Mouse (Mus musculus): Measurements from ENCODE around the gene Pkmyt1. TPM values are rescaled to one million over a fixed set of nuclear protein-coding genes. Genes with fewer than 3 reads are reported as not detected.
A peak's percentile ranks its signal among the peaks of the same experiment; 100 is the strongest.

The Pkmyt1 gene
- polyA plus RNA-seq (2012; rRNA removed), result 24.4 and 47.9 TPM in 2 replicates

GRCm38 (mm10) chr17:23725999-23726757 is at the start of gene Pkmyt1:
TSS of gene Pkmyt1 (plus strand) at chr17:23726336.
- no peak for TF ChIP-seq CTCF (IDR thresholded peaks at IDR 0.05; ENCODE audit: borderline replicate concordance, extremely low read depth, insufficient read depth, insufficient read length)
- no peak; the same call in 1 of the 2 replicates for TF ChIP-seq POLR2A (IDR thresholded peaks at IDR 0.05; ENCODE audit: borderline replicate concordance, extremely low read depth, insufficient read depth, insufficient read length, poor library complexity, severe bottlenecking)

GRCm38 (mm10) chr17:23676473-23677031 is 49.6 kb upstream of the Pkmyt1 start:
- TF ChIP-seq CTCF (IDR thresholded peaks at IDR 0.05; ENCODE audit: borderline replicate concordance, extremely low read depth, insufficient read depth, insufficient read length) (no peak), POLR2A (IDR thresholded peaks at IDR 0.05; ENCODE audit: borderline replicate concordance, extremely low read depth, insufficient read depth, insufficient read length, poor library complexity, severe bottlenecking) (no peak)

More at GRCm38 (mm10) chr17:23725999-23726757, at the start of gene Pkmyt1:
- peak; percentile 96 for DNase-seq (ENCODE audit: low read depth)

GRCm38 (mm10) chr17:23677236-23677679 is 48.9 kb upstream of the Pkmyt1 start, which contains the start of gene Tnfrsf12a:
TSS of gene Tnfrsf12a (minus strand) at chr17:23677468.
- DNase-seq (ENCODE audit: low read depth), result peak; percentile 91
- TF ChIP-seq POLR2A (IDR thresholded peaks at IDR 0.05; ENCODE audit: borderline replicate concordance, extremely low read depth, insufficient read depth, insufficient read length, poor library complexity, severe bottlenecking) (peak; percentile 33; the same call in 1 of the 2 replicates), CTCF (IDR thresholded peaks at IDR 0.05; ENCODE audit: borderline replicate concordance, extremely low read depth, insufficient read depth, insufficient read length) (no peak)

More at GRCm38 (mm10) chr17:23676473-23677031, 49.6 kb upstream of the Pkmyt1 start:
- DNase-seq (ENCODE audit: low read depth), result peak; percentile 24

- no peak for DNase-seq (ENCODE audit: low read depth)
- no peak for TF ChIP-seq POLR2A (IDR thresholded peaks at IDR 0.05; ENCODE audit: borderline replicate concordance, extremely low read depth, insufficient read depth, insufficient read length, poor library complexity, severe bottlenecking)
- TF ChIP-seq CTCF (IDR thresholded peaks at IDR 0.05; ENCODE audit: borderline replicate concordance, extremely low read depth, insufficient read depth, insufficient read length), result no peak
Measured at GRCm38 (mm10) chr17:23679127-23679835, 46.9 kb upstream of the Pkmyt1 start, which contains the start of gene Cldn6. TSS of gene Cldn6 (plus strand) at chr17:23679249.

- TF ChIP-seq POLR2A (IDR thresholded peaks at IDR 0.05; ENCODE audit: borderline replicate concordance, extremely low read depth, insufficient read depth, insufficient read length, poor library complexity, severe bottlenecking), result no peak
- no peak for TF ChIP-seq CTCF (IDR thresholded peaks at IDR 0.05; ENCODE audit: borderline replicate concordance, extremely low read depth, insufficient read depth, insufficient read length)
- DNase-seq (ENCODE audit: low read depth), result no peak
Measured at GRCm38 (mm10) chr17:23680336-23680735, 45.8 kb upstream of the Pkmyt1 start.

- no peak for TF ChIP-seq POLR2A (IDR thresholded peaks at IDR 0.05; ENCODE audit: borderline replicate concordance, extremely low read depth, insufficient read depth, insufficient read length, poor library complexity, severe bottlenecking)
- no peak for TF ChIP-seq CTCF (IDR thresholded peaks at IDR 0.05; ENCODE audit: borderline replicate concordance, extremely low read depth, insufficient read depth, insufficient read length)
- DNase-seq (ENCODE audit: low read depth), result no peak
Measured at GRCm38 (mm10) chr17:23681086-23681485, 45.0 kb upstream of the Pkmyt1 start.

- DNase-seq (ENCODE audit: low read depth), result no peak
- TF ChIP-seq CTCF (IDR thresholded peaks at IDR 0.05; ENCODE audit: borderline replicate concordance, extremely low read depth, insufficient read depth, insufficient read length) (no peak), POLR2A (IDR thresholded peaks at IDR 0.05; ENCODE audit: borderline replicate concordance, extremely low read depth, insufficient read depth, insufficient read length, poor library complexity, severe bottlenecking) (no peak)
Measured at GRCm38 (mm10) chr17:23682092-23682491, 44.0 kb upstream of the Pkmyt1 start.

- no peak for DNase-seq (ENCODE audit: low read depth)
- no peak for TF ChIP-seq CTCF (IDR thresholded peaks at IDR 0.05; ENCODE audit: borderline replicate concordance, extremely low read depth, insufficient read depth, insufficient read length)
- no peak for TF ChIP-seq POLR2A (IDR thresholded peaks at IDR 0.05; ENCODE audit: borderline replicate concordance, extremely low read depth, insufficient read depth, insufficient read length, poor library complexity, severe bottlenecking)
Measured at GRCm38 (mm10) chr17:23682530-23682929, 43.6 kb upstream of the Pkmyt1 start.

GRCm38 (mm10) chr17:23683226-23683625 is 42.9 kb upstream of the Pkmyt1 start:
- DNase-seq (ENCODE audit: low read depth), result no peak
- TF ChIP-seq CTCF (IDR thresholded peaks at IDR 0.05; ENCODE audit: borderline replicate concordance, extremely low read depth, insufficient read depth, insufficient read length) (no peak), POLR2A (IDR thresholded peaks at IDR 0.05; ENCODE audit: borderline replicate concordance, extremely low read depth, insufficient read depth, insufficient read length, poor library complexity, severe bottlenecking) (no peak)

- TF ChIP-seq POLR2A (IDR thresholded peaks at IDR 0.05; ENCODE audit: borderline replicate concordance, extremely low read depth, insufficient read depth, insufficient read length, poor library complexity, severe bottlenecking) (no peak), CTCF (IDR thresholded peaks at IDR 0.05; ENCODE audit: borderline replicate concordance, extremely low read depth, insufficient read depth, insufficient read length) (no peak)
- peak; percentile 51 for DNase-seq (ENCODE audit: low read depth)
Measured at GRCm38 (mm10) chr17:23683856-23684672, 42.1 kb upstream of the Pkmyt1 start, which contains the start of gene Cldn9. TSS of gene Cldn9 (minus strand) at chr17:23684026.
